Mouse (Mus musculus): Measurements from ENCODE around the gene Arel1.

Arel1 gene

GRCm38 (mm10) chr12:84907627-84908480, 62.8 kb downstream of the Arel1 start:
- DNase-seq (ENCODE audit: low read depth, low spot score), result no peak

GRCm38 (mm10) chr12:84907024-84907626, 63.6 kb downstream of the Arel1 start:
- DNase-seq (ENCODE audit: low read depth, low spot score), result peak; percentile 15

GRCm38 (mm10) chr12:84904399-84904798, 66.3 kb downstream of the Arel1 start:
- no peak for DNase-seq (ENCODE audit: low read depth, low spot score)

GRCm38 (mm10) chr12:84900317-84900716, 70.4 kb downstream of the Arel1 start:
- no peak for DNase-seq (ENCODE audit: low read depth, low spot score)

- DNase-seq (ENCODE audit: low read depth, low spot score), result no peak
Measured at GRCm38 (mm10) chr12:84897322-84897721, 73.4 kb downstream of the Arel1 start.

GRCm38 (mm10) chr12:84896235-84896634, 74.5 kb downstream of the Arel1 start:
- DNase-seq (ENCODE audit: low read depth, low spot score), result no peak

- DNase-seq (ENCODE audit: low read depth, low spot score), result no peak
Measured at GRCm38 (mm10) chr12:84893648-84894628, 76.8 kb downstream of the Arel1 start.

GRCm38 (mm10) chr12:84890289-84890688, 80.4 kb downstream of the Arel1 start:
- no peak for DNase-seq (ENCODE audit: low read depth, low spot score)

- DNase-seq (ENCODE audit: low read depth, low spot score), result no peak
Measured at GRCm38 (mm10) chr12:84885107-84885876, 85.4 kb downstream of the Arel1 start.

- DNase-seq (ENCODE audit: low read depth, low spot score), result peak; percentile 74
Measured at GRCm38 (mm10) chr12:84884423-84885076, 86.2 kb downstream of the Arel1 start.

GRCm38 (mm10) chr12:84882796-84883195, 87.9 kb downstream of the Arel1 start:
- peak; percentile 52 for DNase-seq (ENCODE audit: low read depth, low spot score)

GRCm38 (mm10) chr12:84880091-84880490, 90.6 kb downstream of the Arel1 start:
- no peak for DNase-seq (ENCODE audit: low read depth, low spot score)

GRCm38 (mm10) chr12:84876481-84877121, 94.1 kb downstream of the Arel1 start, which contains the start of gene Ltbp2:
TSS of gene Ltbp2 (minus strand) at chr12:84876532.
- peak; percentile 94 for DNase-seq (ENCODE audit: low read depth, low spot score)

GRCm38 (mm10) chr12:84875761-84876480, 94.8 kb downstream of the Arel1 start:
- peak; percentile 51 for DNase-seq (ENCODE audit: low read depth, low spot score)

- DNase-seq (ENCODE audit: low read depth, low spot score), result peak; percentile 57
Measured at GRCm38 (mm10) chr12:84873434-84873833, 97.3 kb downstream of the Arel1 start.

GRCm38 (mm10) chr12:84872310-84872709, 98.4 kb downstream of the Arel1 start:
- no peak for DNase-seq (ENCODE audit: low read depth, low spot score)
